Mouse (Mus musculus) natural killer cell, adult 2 months (primary cell): Measurements from ENCODE around the gene Prrc2a.
A peak's percentile ranks its signal among the peaks of the same experiment; 100 is the strongest.
"Not testable (repeated sequence)": the region's sequence is repeated elsewhere in the genome, so short reads cannot be mapped to it uniquely, and the experiment has no call there.

Experiments
- DNase-seq, 2 experiments: peaks; one replicate each; pipeline ENCODE4 v3.0.0; 2022; ENCODE audit warnings: low spot score in 2 of 2

The Prrc2a gene

GRCm38 (mm10) chr17:35134801-35135590 is 29.7 kb downstream of the Prrc2a start, which contains the start of gene Bag6:
Bag6 (plus strand) TSS chr17:35135178.
- peak; percentile 96 for DNase-seq

- DNase-seq, result no peak
Observed at GRCm38 (mm10) chr17:35133517-35133916, 31.2 kb downstream of the Prrc2a start.

GRCm38 (mm10) chr17:35132174-35132560 is 32.5 kb downstream of the Prrc2a start:
- no peak for DNase-seq

- no peak for DNase-seq
Observed at GRCm38 (mm10) chr17:35131500-35132173, 33.1 kb downstream of the Prrc2a start, which contains the start of gene Apom. Apom (minus strand) TSS chr17:35132050.

- no peak for DNase-seq
Observed at GRCm38 (mm10) chr17:35131038-35131437, 33.7 kb downstream of the Prrc2a start.

- no peak for DNase-seq
Observed at GRCm38 (mm10) chr17:35128996-35129395, 35.7 kb downstream of the Prrc2a start.

- no peak for DNase-seq
Observed at GRCm38 (mm10) chr17:35127017-35127416, 37.7 kb downstream of the Prrc2a start.

- DNase-seq, result peak; percentile 61 to 75
Observed at GRCm38 (mm10) chr17:35126206-35126611, 38.5 kb downstream of the Prrc2a start, which contains the start of gene D17H6S53E. D17H6S53E (plus strand) TSS chr17:35126373.

GRCm38 (mm10) chr17:35125578-35125977 is 39.1 kb downstream of the Prrc2a start:
- DNase-seq, result no peak

- no peak for DNase-seq
Observed at GRCm38 (mm10) chr17:35125081-35125480, 39.6 kb downstream of the Prrc2a start.

- not testable (repeated sequence) for DNase-seq
Observed at GRCm38 (mm10) chr17:35124261-35124896, 40.3 kb downstream of the Prrc2a start.

GRCm38 (mm10) chr17:35123287-35123686 is 41.4 kb downstream of the Prrc2a start:
- DNase-seq, result not testable (repeated sequence)

GRCm38 (mm10) chr17:35121871-35122303 is 42.8 kb downstream of the Prrc2a start, which contains the start of gene Csnk2b:
Csnk2b (minus strand) TSS chr17:35122053.
- peak; percentile 38 to 52 for DNase-seq

GRCm38 (mm10) chr17:35121143-35121799 is 43.4 kb downstream of the Prrc2a start, which contains the start of gene Gpank1:
Gpank1 (plus strand) TSS chr17:35121455.
- DNase-seq, result peak; percentile 97

- DNase-seq, result no peak
Observed at GRCm38 (mm10) chr17:35120745-35121142, 44.0 kb downstream of the Prrc2a start.

- DNase-seq, result peak; percentile 27 to 52
Observed at GRCm38 (mm10) chr17:35115046-35116019, 49.4 kb downstream of the Prrc2a start, which contains the start of gene Ly6g5b. Ly6g5b (minus strand) TSS chr17:35115428.

GRCm38 (mm10) chr17:35111774-35112173 is 52.9 kb downstream of the Prrc2a start:
- DNase-seq, result no peak

GRCm38 (mm10) chr17:35108097-35108496 is 56.6 kb downstream of the Prrc2a start, which contains the start of gene Ly6g5c:
Ly6g5c (plus strand) TSS chr17:35108279.
- DNase-seq, result no peak

GRCm38 (mm10) chr17:35106522-35106921 is 58.2 kb downstream of the Prrc2a start:
- DNase-seq, result no peak

GRCm38 (mm10) chr17:35105740-35106389 is 58.8 kb downstream of the Prrc2a start:
- DNase-seq, result no peak
